Mouse (Mus musculus): ENCODE data around the gene Gal3st4.
"Not testable (repeated sequence)": the region's sequence is repeated elsewhere in the genome, so short reads cannot be mapped to it uniquely, and the experiment has no call there.

Gal3st4 gene

GRCm38 (mm10) chr5:138260834-138261233, 11.8 kb downstream of the Gal3st4 start:
- DNase-seq = no peak

DNA sequence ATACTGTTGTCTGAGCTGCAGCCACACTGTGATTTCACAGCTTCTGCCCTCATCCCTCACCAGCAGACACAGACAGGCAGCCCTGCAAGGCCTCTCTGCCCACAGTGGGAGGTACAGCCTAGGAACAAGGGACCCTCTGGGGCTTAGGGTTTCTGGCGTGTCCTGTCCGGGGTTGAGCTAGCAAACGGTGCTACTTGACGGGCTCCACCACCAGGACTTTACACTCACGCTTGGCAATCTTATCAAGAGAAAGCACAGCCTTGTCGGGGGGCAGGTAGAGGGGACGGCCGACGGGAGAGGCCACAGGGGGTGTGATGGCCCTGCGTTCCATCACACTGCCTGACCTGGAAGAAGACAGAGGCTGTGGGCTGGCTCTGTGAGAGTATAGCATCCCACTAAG, 12.6 kb downstream of the Gal3st4 start:
- no peak for DNase-seq

DNA sequence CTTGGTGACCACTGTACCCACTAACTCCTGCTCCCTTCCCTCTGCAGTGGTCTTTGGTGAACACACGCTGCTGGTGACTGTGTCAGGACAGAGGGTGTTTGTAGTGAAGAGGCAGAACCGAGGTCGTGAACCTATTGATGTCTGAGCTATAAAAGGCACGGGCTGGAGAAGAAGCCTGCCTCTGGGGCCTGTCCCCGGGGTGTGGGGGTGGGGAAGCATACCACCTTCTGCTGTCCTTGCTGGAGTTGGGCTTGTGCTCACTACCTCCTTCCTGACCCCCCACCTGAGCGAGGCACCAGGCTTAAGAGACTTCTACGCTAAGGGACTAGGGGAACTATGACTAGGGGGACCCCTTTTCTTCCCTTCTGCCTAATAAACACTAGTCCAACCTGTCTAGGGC, 13.6 kb downstream of the Gal3st4 start:
- DNase-seq = no peak

GRCm38 (mm10) chr5:138258542-138258941, 14.1 kb downstream of the Gal3st4 start:
- DNase-seq = peak; percentile 56

GRCm38 (mm10) chr5:138258078-138258477, 14.6 kb downstream of the Gal3st4 start:
- no peak for DNase-seq

GRCm38 (mm10) chr5:138257585-138257978, 15.1 kb downstream of the Gal3st4 start:
- DNase-seq = no peak

DNA sequence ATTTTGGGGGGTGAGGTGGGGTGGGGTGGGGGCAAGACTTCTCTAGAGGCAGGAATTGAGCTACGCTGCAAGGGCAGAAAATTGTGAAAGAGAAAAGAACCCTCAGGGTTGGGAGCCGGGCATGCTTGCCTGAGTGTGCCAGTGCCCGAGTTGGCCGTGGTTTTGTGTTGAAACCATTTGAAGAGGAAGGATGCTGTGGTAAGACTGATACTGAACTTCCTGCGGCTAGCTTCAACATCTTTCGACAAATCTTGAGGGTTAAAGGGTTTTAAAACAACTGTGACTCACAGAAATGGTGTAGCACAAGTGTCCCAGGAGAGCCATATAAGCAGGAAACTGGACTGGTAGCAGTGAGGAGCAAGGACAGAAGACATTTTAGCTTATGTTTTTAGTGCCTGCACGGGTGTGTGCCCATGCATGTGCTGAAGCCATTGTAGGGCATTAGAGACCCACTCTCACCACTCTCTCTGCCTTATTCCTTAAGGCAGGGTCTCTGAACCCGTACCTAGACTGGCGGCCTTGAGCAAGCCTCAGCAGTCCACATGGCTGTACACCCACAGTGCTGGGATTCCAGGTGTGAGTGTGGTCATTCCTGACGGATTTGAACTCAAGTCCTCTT, 15.6 kb downstream of the Gal3st4 start:
- DNase-seq = peak; percentile 54

- no peak for DNase-seq
Observed at GRCm38 (mm10) chr5:138256094-138256467, 16.6 kb downstream of the Gal3st4 start.

DNA sequence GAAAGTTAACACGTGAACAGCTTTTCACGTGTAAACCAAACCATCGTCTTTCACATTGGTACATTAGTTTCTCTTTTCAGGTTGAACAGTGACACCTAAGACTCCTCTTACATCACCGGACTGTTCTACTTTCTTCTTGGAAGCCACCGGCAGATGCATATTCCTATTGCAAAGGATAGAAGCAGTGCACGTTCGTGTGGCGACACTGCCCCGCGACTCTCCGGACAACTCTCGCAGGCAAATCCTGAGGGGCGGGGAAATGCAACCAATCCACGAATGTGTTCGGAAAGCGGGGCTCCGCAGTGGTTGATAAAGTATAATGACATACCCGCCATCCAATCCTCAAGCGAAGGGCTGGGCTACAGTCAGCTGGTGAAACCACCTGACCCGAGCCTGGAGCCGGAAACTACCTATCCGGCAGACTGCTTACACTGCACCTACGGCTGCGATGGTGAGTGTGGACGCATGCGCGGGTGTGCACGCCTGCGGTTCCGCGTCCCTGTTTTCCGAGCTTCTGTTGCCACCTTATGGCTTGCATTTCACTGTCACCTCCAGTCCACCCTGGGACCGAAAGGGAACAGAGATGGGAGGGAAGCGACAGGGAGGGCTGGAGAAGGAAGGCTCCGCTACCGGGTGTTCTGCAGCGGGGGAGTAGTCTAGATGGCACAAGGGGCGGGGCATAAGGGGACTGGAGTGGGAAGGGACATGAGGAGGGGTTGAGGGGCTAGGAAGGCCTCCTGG, 17.1 kb downstream of the Gal3st4 start, which contains the start of gene Lamtor4:
TSS of gene Lamtor4 (plus strand) at position 130 of the 741 bp plus-strand sequence.
- DNase-seq = peak; percentile 98

- DNase-seq = no peak
Observed at GRCm38 (mm10) chr5:138253061-138253460, 19.6 kb downstream of the Gal3st4 start.

GRCm38 (mm10) chr5:138251144-138251543, 21.5 kb downstream of the Gal3st4 start:
- DNase-seq = no peak

DNA sequence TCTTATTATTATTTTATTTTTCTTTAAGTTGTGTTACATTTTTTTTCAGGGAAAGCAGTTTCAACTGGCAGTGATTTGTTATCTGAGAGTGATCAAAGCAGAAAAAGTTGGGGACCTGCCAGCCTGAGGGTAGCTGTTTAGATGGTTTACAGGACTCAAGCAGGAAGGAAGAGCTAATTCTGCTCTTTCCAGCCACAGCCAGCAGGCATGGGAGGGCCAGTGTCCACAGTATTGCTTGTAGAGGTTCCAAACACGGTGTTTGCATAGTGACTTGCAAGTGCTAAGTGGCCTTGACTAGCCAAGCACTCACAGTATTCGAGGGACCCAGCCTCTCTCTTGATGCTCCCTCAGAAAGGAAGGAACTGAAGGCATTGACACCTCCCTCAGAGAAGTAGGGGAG, 31.1 kb downstream of the Gal3st4 start:
- no peak for DNase-seq

GRCm38 (mm10) chr5:138234224-138234623, 38.4 kb downstream of the Gal3st4 start:
- DNase-seq = no peak

DNA sequence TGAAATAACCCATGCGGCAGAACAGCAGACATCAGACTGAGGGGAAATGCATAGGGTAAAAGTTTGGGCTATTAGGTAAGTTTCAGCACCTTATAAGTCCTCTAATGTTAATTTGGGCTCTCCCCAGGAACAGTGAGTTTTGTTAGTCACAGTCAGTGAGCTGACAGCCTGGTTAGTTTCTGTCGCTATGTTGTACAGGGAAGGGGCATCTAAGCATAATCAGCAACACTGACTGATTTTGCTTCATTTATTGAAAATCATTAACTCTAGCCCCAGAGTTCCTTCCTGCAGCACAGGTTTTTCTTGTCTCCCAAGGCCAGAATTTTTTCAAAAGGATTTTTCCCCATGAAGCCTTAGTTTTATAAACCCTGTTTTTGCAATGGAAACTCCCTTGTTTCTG, 38.9 kb downstream of the Gal3st4 start:
- no peak for DNase-seq

GRCm38 (mm10) chr5:138229511-138229910, 43.1 kb downstream of the Gal3st4 start:
- DNase-seq = no peak

DNA sequence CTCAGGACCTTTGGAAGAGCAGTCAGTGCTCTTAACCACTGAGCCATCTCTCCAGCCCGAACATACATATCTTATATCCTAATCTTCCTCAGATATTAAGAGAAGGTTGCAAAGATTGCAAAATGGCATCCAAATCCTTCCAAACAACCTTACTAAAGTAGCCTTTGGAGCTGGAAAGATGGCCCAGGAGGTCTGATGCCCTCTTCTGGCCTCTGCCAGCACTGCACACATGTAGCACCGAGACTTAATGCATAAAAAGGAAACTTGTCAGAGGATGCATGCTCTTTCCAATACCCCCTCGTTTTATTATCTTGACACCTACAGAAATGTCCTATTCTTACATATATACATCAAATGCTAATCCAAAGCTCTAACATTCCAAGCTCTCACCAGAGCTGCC, 44.6 kb downstream of the Gal3st4 start:
- DNase-seq = no peak

DNA sequence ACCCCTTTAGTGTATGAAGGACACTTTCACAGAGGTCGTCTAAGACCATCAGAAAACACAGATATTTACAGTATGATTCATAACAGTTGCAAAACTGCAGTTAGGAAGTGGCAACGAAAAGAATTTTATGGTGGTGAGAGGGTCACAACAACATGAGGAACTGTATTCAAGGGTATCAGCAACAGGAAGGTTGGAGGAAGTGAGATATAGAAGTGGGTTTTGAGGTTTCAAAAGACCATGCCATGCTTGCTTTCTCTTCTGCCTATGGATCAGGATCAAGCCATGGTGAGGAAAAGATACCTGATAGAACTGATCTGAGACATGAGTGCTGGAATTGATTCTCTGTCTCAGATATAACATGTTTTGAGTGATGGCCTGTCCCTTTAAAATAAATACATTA, 45.3 kb downstream of the Gal3st4 start:
- DNase-seq = no peak

GRCm38 (mm10) chr5:138226491-138226890, 46.1 kb downstream of the Gal3st4 start:
- no peak for DNase-seq

- no peak for DNase-seq
Observed at GRCm38 (mm10) chr5:138225700-138226099, 46.9 kb downstream of the Gal3st4 start, which contains the start of gene Nxpe5. Gene Nxpe5, plus strand, starts transcription at chr5:138225898.

- DNase-seq = no peak
Observed at GRCm38 (mm10) chr5:138223287-138223686, 49.4 kb downstream of the Gal3st4 start.

- peak; percentile 70 for DNase-seq
Observed at GRCm38 (mm10) chr5:138222111-138222510, 50.5 kb downstream of the Gal3st4 start.

- no peak for DNase-seq
Observed at GRCm38 (mm10) chr5:138219864-138220263, 52.8 kb downstream of the Gal3st4 start.

GRCm38 (mm10) chr5:138216632-138217031, 56.0 kb downstream of the Gal3st4 start:
- DNase-seq = not testable (repeated sequence)

All from layer of hippocampus, adult 9-11 months (tissue).